8 mouse cellular contexts compared by ENCODE assay signal in the genomic region with DNA sequence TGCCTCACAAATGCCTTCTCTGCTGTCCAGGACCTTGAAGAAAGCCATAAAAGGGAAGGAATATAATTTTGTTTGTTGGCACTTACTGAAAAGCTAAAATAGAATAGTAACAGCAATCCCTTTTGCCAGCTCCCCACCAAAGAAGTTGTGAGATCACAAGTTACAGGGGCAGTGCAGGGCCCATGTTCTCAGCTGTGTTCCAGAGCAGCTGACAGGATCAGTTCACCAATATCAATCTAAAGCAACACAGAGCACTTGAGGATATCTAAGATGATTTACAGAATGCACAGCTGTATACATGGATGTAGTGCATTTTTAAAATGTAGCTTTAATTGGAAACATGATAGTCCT.
DNase-seq lines count a peak whose midpoint lies in the region; ATAC-seq lines count a peak whose summit lies in the region.

No protein-coding gene starts in this region.

- no peaks in the 10 kb centered on the region for H3K27me3 ChIP-seq in hindbrain, embryonic 14.5 days (ENCODE audit: control insufficient read depth, insufficient read depth, low read length)
- H3K27me3 ChIP-seq in hindbrain, embryonic 13.5 days = no peaks in the 10 kb centered on the region
- no peaks in the 10 kb centered on the region for H3K27me3 ChIP-seq in intestine, embryonic 14.5 days (replicated peaks; ENCODE audit: control insufficient read depth, insufficient read depth, low read length)

- no peak overlapping the region for H3K9ac ChIP-seq in hindbrain, embryonic 14.5 days
- H3K9ac ChIP-seq in hindbrain, embryonic 13.5 days = no peak overlapping the region
- H3K9ac ChIP-seq in intestine, embryonic 14.5 days (ENCODE audit: low read length) = 0 out of 2 replicates have a peak overlapping the region, but pooled peaks have one; percentile 39

- H3K36me3 ChIP-seq in hindbrain, embryonic 14.5 days (replicated peaks; ENCODE audit: control insufficient read depth, insufficient read depth) = no peaks in the 10 kb centered on the region
- H3K36me3 ChIP-seq in hindbrain, embryonic 13.5 days = no peaks in the 10 kb centered on the region
- H3K36me3 ChIP-seq in intestine, embryonic 14.5 days (ENCODE audit: control insufficient read depth, insufficient read depth, low read length) = no peaks in the 10 kb centered on the region

- no peaks in the 10 kb centered on the region for H3K9me3 ChIP-seq in hindbrain, embryonic 14.5 days (ENCODE audit: control insufficient read depth, low read length)
- H3K9me3 ChIP-seq in hindbrain, embryonic 13.5 days = no peaks in the 10 kb centered on the region
- H3K9me3 ChIP-seq in intestine, embryonic 14.5 days (ENCODE audit: control insufficient read depth, low read length) = no peaks in the 10 kb centered on the region

- H3K4me3 ChIP-seq in hindbrain, embryonic 14.5 days (replicated peaks; ENCODE audit: low read length) = no peak overlapping the region
- no peak overlapping the region for H3K4me3 ChIP-seq in hindbrain, embryonic 13.5 days
- H3K4me3 ChIP-seq in intestine, embryonic 14.5 days (ENCODE audit: low read depth, low read length) = no peak overlapping the region

- H3K27ac ChIP-seq in hindbrain, embryonic 14.5 days = no peak overlapping the region
- H3K27ac ChIP-seq in hindbrain, embryonic 13.5 days = no peak overlapping the region
- H3K27ac ChIP-seq in intestine, embryonic 14.5 days (ENCODE audit: low read depth) = peak overlapping the region; percentile 83; the same call in 1 of the 2 replicates

- H3K4me1 ChIP-seq in hindbrain, embryonic 14.5 days (replicated peaks; ENCODE audit: control insufficient read depth, insufficient read depth, low read length) = no peaks in the 10 kb centered on the region
- H3K4me1 ChIP-seq in hindbrain, embryonic 13.5 days (replicated peaks) = no peaks in the 10 kb centered on the region
- peaks cover 3% of the 10 kb centered on the region; the same call in 1 of the 2 replicates for H3K4me1 ChIP-seq in intestine, embryonic 14.5 days (replicated peaks; ENCODE audit: control insufficient read depth, insufficient read depth, low read length)

- DNase-seq in hindbrain, embryonic 14.5 days (ENCODE audit: low spot score) = no peak
- DNase-seq in adrenal gland, postnatal 36 days = peak; percentile 19 to 32
- DNase-seq in intestine, embryonic 14.5 days (ENCODE audit: low spot score) = no peak
- DNase-seq in lung, postnatal 25 days (ENCODE audit: low spot score) = peak; percentile 26
- DNase-seq in embryo, embryonic 9.5 days (ENCODE audit: extremely low spot score) = no peak
- no peak for DNase-seq in cerebellum, postnatal 36 days
- no peak for DNase-seq in urinary bladder, postnatal 4 days (ENCODE audit: low spot score in 2 of 2)

- H3K4me2 ChIP-seq in hindbrain, embryonic 14.5 days (replicated peaks) = 0 out of 2 replicates have a peak overlapping the region, but pooled peaks have one; percentile 4
- H3K4me2 ChIP-seq in hindbrain, embryonic 13.5 days = no peak overlapping the region
- H3K4me2 ChIP-seq in intestine, embryonic 14.5 days (ENCODE audit: low read length) = peak overlapping the region; percentile 48

- no peak for ATAC-seq in hindbrain, embryonic 14.5 days (ENCODE audit: low FRiP score)
- ATAC-seq in hindbrain, embryonic 13.5 days (ENCODE audit: low FRiP score) = no peak
- ATAC-seq in intestine, embryonic 14.5 days (replicated peaks; ENCODE audit: low FRiP score, low TSS enrichment, low read depth) = no peak

Comparison
In these comparisons a context has a peak if more than half of its experiments do, and no peak if none do; other contexts are left out.
1. DNase-seq: peak in adrenal gland, postnatal 36 days (2 of 2) and lung, postnatal 25 days (single experiment); none in hindbrain, embryonic 14.5 days (single experiment), intestine, embryonic 14.5 days (single experiment), embryo, embryonic 9.5 days (single experiment), cerebellum, postnatal 36 days (0 of 2) and urinary bladder, postnatal 4 days (0 of 2).